Comparison of ENCODE assay signal across 22 mouse cellular contexts in the genomic region with DNA sequence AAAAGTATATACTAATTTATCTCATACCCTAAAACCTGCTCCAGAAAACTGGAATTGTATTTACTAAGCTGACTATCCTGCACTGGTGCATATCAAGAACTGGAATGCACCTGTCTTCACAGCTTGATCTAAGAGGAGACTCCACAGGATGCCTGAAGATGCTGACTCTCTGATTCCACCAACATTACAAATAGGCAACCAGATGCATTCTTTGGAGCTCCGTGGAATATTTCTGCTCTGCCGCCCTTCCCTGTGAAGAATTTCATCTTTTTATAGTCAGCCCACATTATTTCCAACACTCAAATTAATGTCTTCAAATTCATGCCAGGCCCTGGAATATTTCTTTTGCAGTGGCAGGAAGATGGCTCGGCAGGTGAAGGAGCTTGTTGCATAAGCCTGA.
DNase-seq lines count a peak whose midpoint lies in the region; ATAC-seq lines count a peak whose summit lies in the region.
"Had no signal": no experiment of that assay in that cellular context is flagged by ENCODE, and none has a peak within 500 bp of the region (broad histone marks: within the 10 kb centered on the region; RNA-seq: fewer than 3 reads in every experiment).

No protein-coding gene starts in this region.

- H3K27me3 ChIP-seq in midbrain, embryonic 11.5 days (ENCODE audit: control insufficient read depth, insufficient read depth, low read length), result no peaks in the 10 kb centered on the region; the same call in 1 of the 2 replicates
- H3K27me3 ChIP-seq in midbrain, embryonic 10.5 days (ENCODE audit: low read depth, poor library complexity, severe bottlenecking), result peaks cover 12% of the 10 kb centered on the region; the same call in 1 of the 2 replicates
- H3K27me3 ChIP-seq: CH12.LX, Patski had no signal

- no peaks in the 10 kb centered on the region for H3K4me1 ChIP-seq in midbrain, embryonic 11.5 days (ENCODE audit: control insufficient read depth, insufficient read depth, low read length)
- peaks cover 9% of the 10 kb centered on the region for H3K4me1 ChIP-seq in midbrain, embryonic 10.5 days

- 95% methylated on average over 3 of the region's 3 CpGs for WGBS in midbrain, embryonic 11.5 days
- WGBS in midbrain, embryonic 10.5 days, result 92% methylated on average over 3 of the region's 3 CpGs

- no peak overlapping the region for H3K4me3 ChIP-seq in midbrain, embryonic 11.5 days (ENCODE audit: low read depth, low read length)
- no peak overlapping the region for H3K4me3 ChIP-seq in midbrain, embryonic 10.5 days

- no peak overlapping the region for H3K27ac ChIP-seq in midbrain, embryonic 11.5 days (ENCODE audit: low read depth, low read length)
- H3K27ac ChIP-seq in midbrain, embryonic 10.5 days (replicated peaks), result no peak overlapping the region

- no peaks in the 10 kb centered on the region for H3K9me3 ChIP-seq in midbrain, embryonic 11.5 days (ENCODE audit: control insufficient read depth, low read length)
- H3K9me3 ChIP-seq in midbrain, embryonic 10.5 days (replicated peaks), result no peaks in the 10 kb centered on the region

- no peak overlapping the region for H3K4me2 ChIP-seq in midbrain, embryonic 11.5 days

- peak; percentile 55 for ATAC-seq in frontal cortex, adult (ENCODE audit: low TSS enrichment)
- ATAC-seq in midbrain, embryonic 11.5 days (ENCODE audit: low FRiP score), result no peak
- ATAC-seq: activated CD4-positive, CD25-positive, alpha-beta regulatory T cell, adult 4 months; CD4-positive, CD25-positive, alpha-beta regulatory T cell, adult 4 months; Patski had no signal

- DNase-seq in frontal cortex, postnatal 25 days (ENCODE audit: low spot score in 2 of 2), result no peak
- DNase-seq in midbrain, embryonic 11.5 days (ENCODE audit: low spot score, missing footprints), result peak; percentile 79
- no peak for DNase-seq in midbrain, embryonic 10.5 days (ENCODE audit: low spot score)
- peak; percentile 27 for DNase-seq in brain, adult 2 months (ENCODE audit: low read depth, low spot score)
- no peak for DNase-seq in embryo, embryonic 9.5 days (ENCODE audit: extremely low spot score)
- DNase-seq: adrenal gland, adult 2 months; adrenal gland, adult 8-10 months; adrenal gland, postnatal 10 days; adrenal gland, postnatal 14 days; adrenal gland, postnatal 25 days; adrenal gland, postnatal 36 days; B cell, adult 2 months; cerebellum, adult 11 months; cerebellum, adult 11-12 months; cerebellum, adult 18-20 months; cerebellum, adult 2 months had no signal

- no peak overlapping the region for H3K9ac ChIP-seq in midbrain, embryonic 11.5 days (ENCODE audit: low read length)

- H3K36me3 ChIP-seq in midbrain, embryonic 11.5 days (ENCODE audit: control insufficient read depth, insufficient read depth, low read length), result no peaks in the 10 kb centered on the region
- H3K36me3 ChIP-seq in midbrain, embryonic 10.5 days, result no peaks in the 10 kb centered on the region
- H3K36me3 ChIP-seq: G1E had no signal

Comparison
In these comparisons a context has a peak if more than half of its experiments do, and no peak if none do; other contexts are left out.
1. DNase-seq: peak in midbrain, embryonic 11.5 days (single experiment) and brain, adult 2 months (single experiment); none in frontal cortex, postnatal 25 days (0 of 2), midbrain, embryonic 10.5 days (single experiment) and embryo, embryonic 9.5 days (single experiment).